Mouse (Mus musculus): ENCODE measurements at regions not wholly inside any gene's neighbourhood (a gene's known extent, or its start where the extent isn't known, plus 50 kb on each side); places are given as distances from the start of the nearest gene placed in this dataset.
A peak's percentile ranks its signal among the peaks of the same experiment; 100 is the strongest.

DNA sequence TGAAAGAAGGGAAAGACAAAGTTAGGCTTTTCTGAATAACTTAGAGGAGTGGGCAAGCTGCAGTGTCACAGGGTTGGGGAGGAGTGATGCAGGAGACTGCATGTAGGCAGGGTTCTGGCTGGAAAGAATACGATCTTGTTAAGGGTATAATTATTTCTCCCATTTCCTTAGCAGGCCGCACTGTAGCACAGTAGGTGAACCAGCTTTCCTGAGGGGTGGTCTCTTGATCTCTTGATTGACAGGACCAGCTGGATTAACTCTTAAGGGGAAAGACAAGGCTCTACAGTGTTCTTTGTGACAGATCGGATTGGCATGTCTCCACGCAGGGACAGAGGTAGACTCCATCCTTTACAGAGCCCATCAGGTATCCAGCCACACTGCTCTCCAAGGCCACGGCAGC, 54.5 kb upstream of the Meis1 start:
- Histone ChIP-seq H3K9me3 (ENCODE audit: low read length) (peaks cover 28% of the 10 kb centered on the region), H3K27me3 (ENCODE audit: insufficient read depth, low read length) (no peaks in the 10 kb centered on the region), H3K4me3 (replicated peaks; ENCODE audit: low read length) (no peak overlapping the region), H3K36me3 (ENCODE audit: insufficient read depth, low read length) (no peaks in the 10 kb centered on the region), H3K4me1 (replicated peaks; ENCODE audit: low read depth, low read length) (peaks cover 19% of the 10 kb centered on the region)
- TF ChIP-seq POU5F1 (IDR thresholded peaks at IDR 0.05; ENCODE audit: borderline replicate concordance, low read length) (no peak), CTCF (conservative IDR thresholded peaks at IDR 0.05; ENCODE audit: low read length) (no peak), NANOG (IDR thresholded peaks at IDR 0.05; ENCODE audit: borderline replicate concordance, low read length) (no peak)

DNA sequence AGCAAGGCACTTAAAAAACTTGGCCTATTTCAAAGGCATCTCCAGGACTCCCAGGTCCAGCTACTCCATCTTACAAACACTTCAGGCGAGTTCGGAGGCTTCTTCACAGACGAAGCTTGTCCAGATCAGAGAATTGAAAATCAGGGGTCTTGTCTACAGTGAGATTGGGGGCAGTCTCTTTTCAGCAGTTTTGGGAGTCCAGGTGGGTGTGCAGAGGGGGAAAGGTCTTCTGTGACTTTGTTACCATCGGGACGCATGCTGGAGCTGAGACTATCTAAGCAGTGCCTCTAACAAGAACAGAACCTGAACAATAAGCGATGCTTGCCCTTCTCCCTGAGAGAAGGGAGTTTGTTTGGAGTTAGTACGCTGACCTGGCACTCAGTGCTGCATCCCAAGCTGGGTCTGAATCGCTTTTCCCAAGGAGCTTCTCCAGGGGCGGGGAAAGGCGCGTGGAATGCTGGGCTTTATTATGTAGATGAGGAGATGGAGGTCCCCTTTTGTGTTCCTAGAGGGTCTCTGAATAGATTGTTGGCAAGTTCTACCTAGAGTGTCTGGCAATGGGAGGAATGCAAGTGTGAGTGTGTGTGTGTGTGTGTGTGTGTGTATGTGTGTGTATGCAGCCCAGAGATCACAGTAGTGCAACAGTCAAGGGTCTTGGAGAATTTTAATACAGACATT, 55.2 kb upstream of the Meis1 start:
- no peak for TF ChIP-seq CTCF (conservative IDR thresholded peaks at IDR 0.05; ENCODE audit: low read length)
- peak; percentile 76 for TF ChIP-seq POU5F1 (IDR thresholded peaks at IDR 0.05; ENCODE audit: borderline replicate concordance, low read length)
- TF ChIP-seq NANOG (IDR thresholded peaks at IDR 0.05; ENCODE audit: borderline replicate concordance, low read length): peak; percentile 55; the same call in 1 of the 2 replicates
- Histone ChIP-seq H3K4me1 (replicated peaks; ENCODE audit: low read depth, low read length) (peaks cover 19% of the 10 kb centered on the region), H3K4me3 (replicated peaks; ENCODE audit: low read length) (peak overlapping the region; percentile 35), H3K9me3 (ENCODE audit: low read length) (peaks cover 28% of the 10 kb centered on the region), H3K36me3 (ENCODE audit: insufficient read depth, low read length) (no peaks in the 10 kb centered on the region), H3K27me3 (ENCODE audit: insufficient read depth, low read length) (no peaks in the 10 kb centered on the region)

- Histone ChIP-seq H3K4me3 (replicated peaks; ENCODE audit: low read length) (no peak overlapping the region), H3K36me3 (ENCODE audit: insufficient read depth, low read length) (no peaks in the 10 kb centered on the region), H3K27me3 (ENCODE audit: insufficient read depth, low read length) (peaks cover 4% of the 10 kb centered on the region; the same call in 1 of the 2 replicates), H3K9me3 (ENCODE audit: low read length) (no peaks in the 10 kb centered on the region), H3K4me1 (replicated peaks; ENCODE audit: low read depth, low read length) (no peaks in the 10 kb centered on the region)
- TF ChIP-seq POU5F1 (IDR thresholded peaks at IDR 0.05; ENCODE audit: borderline replicate concordance, low read length): no peak
- no peak for TF ChIP-seq NANOG (IDR thresholded peaks at IDR 0.05; ENCODE audit: borderline replicate concordance, low read length)
- TF ChIP-seq CTCF (conservative IDR thresholded peaks at IDR 0.05; ENCODE audit: low read length): no peak
Measured at GRCm38 (mm10) chr11:19091101-19091857, 72.5 kb upstream of the Meis1 start.

- no peaks in the 10 kb centered on the region for H3K4me1 ChIP-seq (replicated peaks; ENCODE audit: low read depth, low read length)
- H3K4me3 ChIP-seq (replicated peaks; ENCODE audit: low read length): no peak overlapping the region
- TF ChIP-seq NANOG (IDR thresholded peaks at IDR 0.05; ENCODE audit: borderline replicate concordance, low read length): no peak
- TF ChIP-seq POU5F1 (IDR thresholded peaks at IDR 0.05; ENCODE audit: borderline replicate concordance, low read length): no peak
- TF ChIP-seq CTCF (conservative IDR thresholded peaks at IDR 0.05; ENCODE audit: low read length): no peak
- H3K9me3 ChIP-seq (ENCODE audit: low read length): no peaks in the 10 kb centered on the region
- peaks cover 4% of the 10 kb centered on the region; the same call in 1 of the 2 replicates for H3K27me3 ChIP-seq (ENCODE audit: insufficient read depth, low read length)
- no peaks in the 10 kb centered on the region for H3K36me3 ChIP-seq (ENCODE audit: insufficient read depth, low read length)
Measured at GRCm38 (mm10) chr11:19092967-19093745, 74.4 kb upstream of the Meis1 start.

DNA sequence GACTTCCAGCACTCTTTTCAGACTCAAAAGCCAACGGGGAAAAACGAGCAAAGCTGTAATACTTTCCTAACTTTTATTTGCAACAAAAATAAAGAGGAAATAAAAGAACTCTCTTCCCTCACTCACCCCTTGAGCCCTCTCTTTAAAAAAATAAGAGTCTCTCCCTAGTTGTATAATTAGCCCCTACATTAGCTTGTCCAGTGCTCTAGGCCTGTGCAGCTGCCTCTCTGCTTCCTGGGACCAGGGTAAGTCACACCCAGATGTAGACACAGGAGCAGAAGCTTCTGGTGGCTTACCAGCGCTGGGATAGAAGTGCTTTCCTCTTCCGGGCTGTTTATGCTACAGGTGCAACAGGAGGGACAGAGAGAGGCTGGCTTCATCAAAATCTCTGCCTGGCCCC, 75.0 kb upstream of the Meis1 start:
- Histone ChIP-seq H3K4me1 (replicated peaks; ENCODE audit: low read depth, low read length) (no peaks in the 10 kb centered on the region), H3K4me3 (replicated peaks; ENCODE audit: low read length) (no peak overlapping the region), H3K27me3 (ENCODE audit: insufficient read depth, low read length) (peaks cover 4% of the 10 kb centered on the region; the same call in 1 of the 2 replicates), H3K36me3 (ENCODE audit: insufficient read depth, low read length) (no peaks in the 10 kb centered on the region), H3K9me3 (ENCODE audit: low read length) (no peaks in the 10 kb centered on the region)
- TF ChIP-seq CTCF (conservative IDR thresholded peaks at IDR 0.05; ENCODE audit: low read length) (no peak), POU5F1 (IDR thresholded peaks at IDR 0.05; ENCODE audit: borderline replicate concordance, low read length) (no peak), NANOG (IDR thresholded peaks at IDR 0.05; ENCODE audit: borderline replicate concordance, low read length) (no peak)

DNA sequence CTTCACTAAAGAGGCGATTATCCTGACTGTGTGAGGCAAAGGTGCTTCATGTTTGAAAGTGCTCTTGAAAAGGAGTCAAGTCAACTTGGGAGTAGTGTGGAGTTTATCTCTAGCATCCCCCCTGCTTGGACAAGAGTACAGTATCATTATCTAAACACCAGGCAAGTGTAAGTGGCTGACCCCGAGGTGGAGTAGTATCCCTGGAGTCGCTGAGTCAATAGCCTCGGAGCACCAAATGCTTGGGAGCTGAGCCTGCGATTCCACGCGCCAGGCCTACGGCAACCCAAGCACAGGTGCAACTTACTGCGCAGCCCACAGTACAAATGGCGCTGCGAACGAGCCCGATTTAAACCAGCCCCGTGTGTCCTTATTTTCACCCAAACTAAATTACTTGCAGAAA, 75.4 kb upstream of the Meis1 start:
- Histone ChIP-seq H3K36me3 (ENCODE audit: insufficient read depth, low read length) (no peaks in the 10 kb centered on the region), H3K9me3 (ENCODE audit: low read length) (no peaks in the 10 kb centered on the region), H3K27me3 (ENCODE audit: insufficient read depth, low read length) (peaks cover 4% of the 10 kb centered on the region; the same call in 1 of the 2 replicates), H3K4me1 (replicated peaks; ENCODE audit: low read depth, low read length) (no peaks in the 10 kb centered on the region), H3K4me3 (replicated peaks; ENCODE audit: low read length) (no peak overlapping the region)
- TF ChIP-seq NANOG (IDR thresholded peaks at IDR 0.05; ENCODE audit: borderline replicate concordance, low read length) (no peak), CTCF (conservative IDR thresholded peaks at IDR 0.05; ENCODE audit: low read length) (no peak), POU5F1 (IDR thresholded peaks at IDR 0.05; ENCODE audit: borderline replicate concordance, low read length) (no peak)

GRCm38 (mm10) chr11:19102981-19103568, 84.3 kb upstream of the Meis1 start:
- H3K27me3 ChIP-seq (ENCODE audit: insufficient read depth, low read length): peaks cover 3% of the 10 kb centered on the region; the same call in 1 of the 2 replicates
- no peaks in the 10 kb centered on the region for H3K36me3 ChIP-seq (ENCODE audit: insufficient read depth, low read length)
- no peak overlapping the region for H3K4me3 ChIP-seq (replicated peaks; ENCODE audit: low read length)
- 0 out of 2 replicates have a peak, but pooled peaks cover 4% of the 10 kb centered on the region for H3K4me1 ChIP-seq (replicated peaks; ENCODE audit: low read depth, low read length)
- peaks cover 10% of the 10 kb centered on the region for H3K9me3 ChIP-seq (ENCODE audit: low read length)
- no peak for TF ChIP-seq CTCF (conservative IDR thresholded peaks at IDR 0.05; ENCODE audit: low read length)
- no peak for TF ChIP-seq POU5F1 (IDR thresholded peaks at IDR 0.05; ENCODE audit: borderline replicate concordance, low read length)
- no peak for TF ChIP-seq NANOG (IDR thresholded peaks at IDR 0.05; ENCODE audit: borderline replicate concordance, low read length)

Measured in E14TG2a.4 (cell line).